Mouse (Mus musculus) heart, adult 9 months (tissue): ENCODE data around the gene Adcy10.

Source experiments
- DNase-seq, 2 experiments: peaks; one replicate each; pipeline ENCODE4 v3.0.0; 2022; ENCODE audit warnings: low spot score in 2 of 2

Gene Adcy10

GRCm38 (mm10) chr1:165603218-165603617 is 118.2 kb downstream of the Adcy10 start:
- no peak for DNase-seq

GRCm38 (mm10) chr1:165604203-165604602 is 119.2 kb downstream of the Adcy10 start:
- no peak for DNase-seq

DNA sequence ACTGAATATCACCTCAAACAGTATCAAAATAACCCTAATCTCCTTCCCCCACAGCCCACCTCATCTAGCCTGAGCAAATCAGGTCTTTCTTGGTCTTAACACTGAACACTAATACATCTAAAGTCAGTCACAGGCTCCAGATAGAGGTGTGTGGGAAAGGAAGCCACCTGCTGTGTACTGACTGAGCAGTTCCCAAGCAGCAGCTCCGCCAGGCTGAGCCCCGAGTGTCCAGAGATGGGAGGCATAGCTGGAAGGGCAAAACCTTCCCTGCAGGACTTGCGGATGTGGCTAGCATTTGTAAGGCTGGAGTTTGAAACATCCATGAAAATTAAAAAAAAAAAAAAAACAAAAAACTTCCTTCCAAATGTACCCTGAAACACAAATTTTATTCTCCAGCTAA is 120.1 kb downstream of the Adcy10 start:
- DNase-seq, result no peak

GRCm38 (mm10) chr1:165605774-165606173 is 120.8 kb downstream of the Adcy10 start:
- DNase-seq, result peak in 1 of 2 experiments; percentile 44

GRCm38 (mm10) chr1:165608904-165609303 is 123.9 kb downstream of the Adcy10 start:
- DNase-seq, result no peak

- DNase-seq, result no peak
Observed at GRCm38 (mm10) chr1:165609495-165610320, 124.7 kb downstream of the Adcy10 start.

- DNase-seq, result no peak
Observed at GRCm38 (mm10) chr1:165610321-165610999, 125.5 kb downstream of the Adcy10 start.

GRCm38 (mm10) chr1:165612714-165613113 is 127.7 kb downstream of the Adcy10 start:
- no peak for DNase-seq

DNA sequence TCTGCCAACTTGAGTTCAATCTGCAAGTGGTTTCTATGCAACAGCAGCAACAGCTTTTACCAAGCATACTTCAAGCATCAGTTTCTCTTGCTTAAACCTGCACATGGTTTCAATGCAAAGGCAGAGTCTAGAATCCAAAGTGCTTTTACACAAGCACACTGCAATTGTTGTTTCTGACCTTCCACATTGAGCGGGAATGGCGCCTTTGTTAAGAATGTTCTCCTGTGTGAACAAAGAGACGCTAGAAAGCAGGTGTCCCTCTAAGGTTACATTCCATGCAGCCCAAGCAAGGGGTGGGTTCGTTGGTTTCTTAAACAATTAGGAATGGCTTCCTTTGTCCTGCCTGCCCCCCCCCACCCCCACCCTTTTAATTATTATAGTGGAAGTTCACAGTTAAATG is 128.9 kb downstream of the Adcy10 start:
- DNase-seq, result no peak

- DNase-seq, result no peak
Observed at GRCm38 (mm10) chr1:165614793-165615192, 129.8 kb downstream of the Adcy10 start.

- no peak for DNase-seq
Observed at GRCm38 (mm10) chr1:165616652-165617051, 131.7 kb downstream of the Adcy10 start.

DNA sequence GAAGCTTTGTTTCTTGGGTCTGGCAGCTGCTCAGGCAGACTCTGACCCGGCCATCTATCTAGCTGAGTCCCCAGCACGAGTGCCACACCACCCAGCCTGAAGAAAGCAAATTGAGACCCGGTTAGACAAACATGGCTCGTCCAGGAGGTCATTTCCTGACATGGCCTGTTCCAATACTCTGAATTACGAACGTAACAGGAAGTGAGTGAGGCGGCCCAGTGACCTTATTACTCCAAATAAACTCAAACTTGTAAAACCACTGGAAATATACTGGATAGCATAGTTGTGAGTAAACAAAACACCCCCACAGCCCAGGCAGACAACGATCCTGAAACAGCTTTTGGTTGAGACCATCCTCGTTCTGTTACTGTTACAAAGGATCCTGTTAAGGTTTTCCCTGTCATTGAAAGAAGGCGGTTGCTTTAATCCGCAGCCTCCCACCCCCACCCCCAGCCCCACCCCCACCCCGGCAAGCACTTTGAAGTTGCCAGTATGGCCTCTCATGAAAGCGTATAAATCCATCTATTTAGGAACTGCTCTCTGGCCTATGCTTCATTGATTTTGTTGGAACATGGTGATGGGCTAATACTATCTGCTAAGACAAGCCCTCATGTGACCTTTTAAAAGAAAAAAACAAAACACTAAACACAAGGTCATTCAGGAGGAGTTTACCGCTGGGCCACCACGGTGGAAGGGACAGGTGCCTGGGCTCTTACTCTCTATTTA is 132.3 kb downstream of the Adcy10 start:
- peak; percentile 54 to 58 for DNase-seq

- peak; percentile 78 to 82 for DNase-seq
Observed at GRCm38 (mm10) chr1:165618201-165618624, 133.2 kb downstream of the Adcy10 start.

DNA sequence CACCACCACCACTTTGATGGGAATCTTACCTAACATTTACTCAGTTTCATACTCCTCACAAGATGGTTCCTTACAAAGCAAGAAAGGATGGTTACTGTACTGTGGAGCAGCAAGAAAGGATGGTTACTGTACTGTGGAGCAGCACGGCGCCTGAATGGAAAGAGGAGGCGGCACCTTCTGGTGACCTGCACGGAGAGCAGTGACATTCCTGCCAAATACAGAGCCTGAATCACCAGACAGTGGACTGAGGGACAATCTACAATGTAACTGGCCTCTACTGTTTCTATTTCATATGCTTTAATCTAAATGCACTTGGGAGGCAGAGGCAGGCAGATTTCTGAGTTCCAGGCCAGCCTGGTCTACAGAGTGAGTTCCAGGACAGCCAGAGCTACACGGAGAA is 140.1 kb downstream of the Adcy10 start:
- no peak for DNase-seq

DNA sequence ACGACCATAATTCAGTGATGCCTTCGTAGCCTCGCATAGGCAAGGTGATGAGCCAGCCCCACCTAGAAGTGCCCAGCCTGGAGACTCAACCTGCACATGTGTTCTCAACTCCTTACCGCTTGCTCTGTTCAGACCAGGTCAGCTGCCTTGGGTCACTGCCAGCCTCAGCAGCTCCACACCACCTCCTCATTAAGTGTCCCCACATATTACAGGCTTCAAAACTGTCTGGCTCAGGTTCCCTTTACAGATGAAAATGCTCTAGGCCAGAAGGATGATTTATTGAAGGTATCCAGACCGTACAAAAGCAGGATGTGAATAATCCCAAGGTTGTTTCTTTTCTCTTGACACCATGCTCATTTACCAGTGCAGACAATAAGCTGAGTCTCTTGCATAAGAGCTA is 140.9 kb downstream of the Adcy10 start:
- no peak for DNase-seq
